Mouse (Mus musculus) central nervous system, embryonic 11.5 days (tissue): Measurements from ENCODE around the gene Anxa11. TPM values are rescaled to one million over a fixed set of nuclear protein-coding genes. Genes with fewer than 3 reads are reported as not detected.

Experiments
- polyA plus RNA-seq: library from polyadenylated mRNA; depleted of rRNA; stranded (reverse); fragments of >200 nt; gene quantifications from 2 replicates; pipeline ENCODE4 v1.2.3, GENCODE M21; 2012; rRNA removed

The Anxa11 gene
- polyA plus RNA-seq = 2.9 and 4.5 TPM in 2 replicates

DNA sequence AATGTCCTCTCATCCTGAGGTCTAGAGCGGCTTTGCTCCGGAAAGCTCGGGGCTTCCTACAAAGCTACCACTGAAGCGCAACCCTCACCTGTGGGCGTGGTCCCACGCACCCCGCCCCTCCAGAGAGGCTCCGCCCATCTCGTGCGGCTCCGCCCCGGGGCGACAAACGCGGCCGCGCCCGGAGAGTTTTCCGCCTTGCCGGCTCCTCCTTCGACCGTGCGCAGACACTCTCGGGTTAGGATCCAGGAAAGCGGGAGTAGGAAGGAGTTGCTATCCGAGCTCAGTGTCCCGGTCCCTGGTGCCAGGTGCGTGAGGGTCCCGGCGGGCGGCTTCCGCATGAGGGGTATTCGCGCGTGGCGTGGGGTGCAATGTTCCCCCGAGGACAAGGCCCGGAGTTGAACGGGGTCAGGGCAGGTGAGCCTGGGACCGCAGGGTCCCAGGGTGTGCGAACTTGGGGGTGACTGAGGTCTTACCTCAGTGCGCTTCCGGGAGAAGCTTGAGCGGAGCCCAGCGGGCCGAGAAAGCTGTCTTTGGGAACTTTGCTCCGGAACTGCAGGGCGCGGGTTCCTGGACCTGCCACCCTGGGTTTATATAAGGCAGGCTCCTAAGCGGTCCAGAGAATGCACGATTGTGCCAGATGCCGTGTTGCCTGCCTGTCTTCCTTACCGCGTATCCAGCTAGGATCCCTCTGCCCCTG, at the start of gene Anxa11:
Gene Anxa11 (plus strand): TSS at position 166 of the 697 bp plus-strand sequence.

DNA sequence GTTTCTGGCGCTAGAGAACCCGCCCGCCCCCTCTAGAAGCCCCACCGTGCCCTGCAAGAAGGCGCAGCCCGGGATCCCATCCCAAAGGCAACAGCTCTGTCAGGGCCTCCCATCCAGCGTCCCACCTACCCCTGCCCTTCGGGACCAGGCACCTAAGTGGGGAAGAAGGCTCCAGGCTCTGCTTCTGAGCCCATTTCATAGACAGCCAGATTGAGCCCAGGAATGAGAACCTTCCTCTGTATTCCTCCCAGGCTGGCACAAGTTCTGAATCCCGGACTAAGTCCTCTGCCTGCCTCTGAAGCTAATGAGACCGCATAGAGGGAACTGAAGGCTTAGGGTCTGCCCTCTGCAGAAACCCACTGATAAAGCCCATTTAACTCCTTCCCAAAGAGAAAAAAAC, 61.0 kb downstream of the Anxa11 start, which contains the start of gene Plac9a:
Gene Plac9a (minus strand): TSS at position 101 of the 400 bp plus-strand sequence.

DNA sequence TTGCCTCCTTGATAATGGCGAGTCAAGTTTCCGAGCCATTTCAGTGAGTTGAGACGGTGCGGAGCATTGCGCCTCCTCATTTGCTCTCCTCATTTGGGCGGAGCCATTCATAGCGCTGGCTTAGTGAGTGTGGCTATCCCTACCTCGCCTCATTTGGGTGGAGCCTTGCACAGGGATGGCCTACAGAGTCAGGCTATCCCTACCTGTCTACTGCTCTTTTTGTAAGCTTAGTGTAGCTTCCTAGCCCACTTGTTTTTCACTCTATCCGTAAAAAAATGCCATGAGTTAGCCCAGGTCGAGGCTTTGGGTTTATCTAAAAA, 85.6 kb downstream of the Anxa11 start, which contains the start of gene Tmem254a:
Gene Tmem254a (minus strand): TSS at position 111 of the 320 bp plus-strand sequence.

Other genes with a start within 250 kb of the Anxa11 start
- 43.6 and 59.6 TPM in 2 replicates for gene Ppif, start 148.0 kb upstream of the Anxa11 start, polyA plus RNA-seq
- 14.6 and 29.2 TPM in 2 replicates for gene Zcchc24, start 73.1 kb upstream of the Anxa11 start, polyA plus RNA-seq
- gene Plac9a, start 60.9 kb downstream of the Anxa11 start, polyA plus RNA-seq = not detected in 2 replicates
- 0.94 and 2.0 TPM in 2 replicates for gene Tmem254a, start 85.5 kb downstream of the Anxa11 start, polyA plus RNA-seq
- gene Cphx1, start 96.1 kb downstream of the Anxa11 start, polyA plus RNA-seq = not detected in 2 replicates
- 17.3 and 17.5 TPM in 2 replicates for gene Duxbl1, start 136.4 kb downstream of the Anxa11 start, polyA plus RNA-seq
- gene Gm9780, start 200.6 kb downstream of the Anxa11 start, polyA plus RNA-seq = 1.1 and 1.2 TPM in 2 replicates
- 0.07 and 1.7 TPM in 2 replicates for gene Tmem254c, start 225.2 kb downstream of the Anxa11 start, polyA plus RNA-seq
- gene Cphx2, start 239.4 kb downstream of the Anxa11 start, polyA plus RNA-seq = not detected in 2 replicates
- not detected in 2 replicates for gene Cphx3, start 240.1 kb downstream of the Anxa11 start, polyA plus RNA-seq